Mouse (Mus musculus) gastrocnemius, postnatal 25 days (tissue): ENCODE measurements around the gene Fbf1. TPM values are rescaled to one million over a fixed set of nuclear protein-coding genes. Genes with fewer than 3 reads are reported as not detected.
A peak's percentile ranks its signal among the peaks of the same experiment; 100 is the strongest.
"Not testable (repeated sequence)": the region's sequence is repeated elsewhere in the genome, so short reads cannot be mapped to it uniquely, and the experiment has no call there.

Experiments used
- DNase-seq: peaks from one replicate; pipeline ENCODE4 v3.0.0; 2022
- total RNA-seq, 2 experiments: library from RNA; stranded (reverse); gene quantifications; 1 replicate in 1 of 2; 2 replicates in 1 of 2; pipeline ENCODE4 v1.2.3; 2021

Gene Fbf1
- total RNA-seq, 2 experiments from 2014 or later, result 8.8 to 11.4 TPM

GRCm38 (mm10) chr11:116106963-116107776, 60.8 kb downstream of the Fbf1 start:
- DNase-seq, result no peak

- DNase-seq, result no peak
Observed at GRCm38 (mm10) chr11:116106154-116106962, 61.6 kb downstream of the Fbf1 start.

- no peak for DNase-seq
Observed at GRCm38 (mm10) chr11:116105065-116105464, 62.9 kb downstream of the Fbf1 start.

GRCm38 (mm10) chr11:116104006-116104646, 63.8 kb downstream of the Fbf1 start:
- DNase-seq, result peak; percentile 87

GRCm38 (mm10) chr11:116103572-116103971, 64.4 kb downstream of the Fbf1 start:
- no peak for DNase-seq

GRCm38 (mm10) chr11:116102472-116102871, 65.5 kb downstream of the Fbf1 start:
- no peak for DNase-seq

- DNase-seq, result peak; percentile 84
Observed at GRCm38 (mm10) chr11:116101931-116102381, 66.0 kb downstream of the Fbf1 start.

- no peak for DNase-seq
Observed at GRCm38 (mm10) chr11:116100839-116101238, 67.1 kb downstream of the Fbf1 start.

- peak; percentile 94 for DNase-seq
Observed at GRCm38 (mm10) chr11:116100385-116100784, 67.6 kb downstream of the Fbf1 start.

GRCm38 (mm10) chr11:116099462-116099861, 68.5 kb downstream of the Fbf1 start:
- DNase-seq, result no peak

- DNase-seq, result peak; percentile 50
Observed at GRCm38 (mm10) chr11:116098711-116099460, 69.1 kb downstream of the Fbf1 start.

- peak; percentile 3 for DNase-seq
Observed at GRCm38 (mm10) chr11:116096213-116097108, 71.5 kb downstream of the Fbf1 start.

GRCm38 (mm10) chr11:116095573-116095972, 72.4 kb downstream of the Fbf1 start:
- peak; percentile 57 for DNase-seq

GRCm38 (mm10) chr11:116093771-116094565, 74.0 kb downstream of the Fbf1 start:
- DNase-seq, result peak; percentile 4

- not testable (repeated sequence) for DNase-seq
Observed at GRCm38 (mm10) chr11:116092959-116093358, 75.0 kb downstream of the Fbf1 start.
